Mouse (Mus musculus) cerebellum, adult 2 months (tissue): ENCODE data around the gene Rab39.

ENCODE experiments used
- CTCF ChIP-seq: fragments of 200-500 bp; IDR thresholded peaks from 2 replicates; pipeline ENCODE4 v1.5.1; 2011; ENCODE audit warnings: low read depth, mild to moderate bottlenecking, control low read depth, low read length, moderate library complexity, borderline replicate concordance; ENCODE audit not compliant: insufficient read depth
- POLR2A ChIP-seq: fragments of 200-500 bp; IDR thresholded peaks from 2 replicates; pipeline ENCODE4 v1.6.1; 2011; ENCODE audit warnings: low read length, control low read depth, borderline replicate concordance; ENCODE audit not compliant: insufficient read depth

- no peak for TF ChIP-seq POLR2A
- peak; percentile 80 for TF ChIP-seq CTCF
These were observed 32.5 kb downstream of the Rab39 start for GRCm38 (mm10) chr9:53673571-53673970.
